Mouse (Mus musculus) MEL (cell line): ENCODE data around the gene Gne.

Experiments used
- CTCF ChIP-seq, 3 experiments: IDR thresholded peaks in 2 of 3; conservative IDR thresholded peaks in 1 of 3; 2 replicates each; pipeline ENCODE4 v1.5.1; 2011 to 2012; ENCODE audit warnings: low read length in 3 of 3, low read depth in 2 of 3, mild to moderate bottlenecking in 2 of 3, improper control_type of control experiment in 1 of 3, inconsistent platforms in 1 of 3, mixed read lengths in 1 of 3, moderate library complexity in 1 of 3; ENCODE audit not compliant: control insufficient read depth in 1 of 3, insufficient read depth in 1 of 3, poor library complexity in 1 of 3, severe bottlenecking in 1 of 3
- E2F4 ChIP-seq: IDR thresholded peaks from 2 replicates; pipeline ENCODE4 v1.6.1; 2011; ENCODE audit warnings: low read depth, low read length, improper control_type of control experiment, borderline replicate concordance
- POLR2A ChIP-seq, 2 experiments: IDR thresholded peaks; 2 replicates each; pipeline ENCODE4 v1.6.1; 2011 to 2012; ENCODE audit warnings: low read length in 2 of 2, mild to moderate bottlenecking in 2 of 2, control low read depth in 1 of 2, improper control_type of control experiment in 1 of 2, low read depth in 1 of 2, moderate library complexity in 1 of 2; ENCODE audit not compliant: control insufficient read depth in 1 of 2, insufficient read depth in 1 of 2, poor library complexity in 1 of 2
- SIN3A ChIP-seq: IDR thresholded peaks from 2 replicates; pipeline ENCODE4 v1.6.1; 2012; ENCODE audit warnings: low read length, improper control_type of control experiment, inconsistent platforms
- TAL1 ChIP-seq: IDR thresholded peaks from 2 replicates; pipeline ENCODE4 v1.6.1; 2012; ENCODE audit warnings: mild to moderate bottlenecking, inconsistent platforms, low read length, moderate library complexity, mixed read lengths
- USF1 ChIP-seq: IDR thresholded peaks from 2 replicates; pipeline ENCODE4 v1.6.1; 2014; ENCODE audit warnings: low read depth, mild to moderate bottlenecking, inconsistent platforms, low read length, improper control_type of control experiment, moderate library complexity

- no peak for TF ChIP-seq CTCF (IDR thresholded peaks at IDR 0.05 in 2 of 3, conservative IDR thresholded peaks at IDR 0.05 in 1 of 3; ENCODE audit: control insufficient read depth in 1 of 3, insufficient read depth in 1 of 3, low read depth in 2 of 3, low read length in 3 of 3, poor library complexity in 1 of 3, severe bottlenecking in 1 of 3)
- no peak for TF ChIP-seq TAL1
- no peak for TF ChIP-seq USF1
- TF ChIP-seq E2F4: no peak
- TF ChIP-seq SIN3A: no peak
- peak in 1 of 2 experiments; percentile 38; a peak in 1 of 4 replicates for TF ChIP-seq POLR2A (IDR thresholded peaks at IDR 0.05; ENCODE audit: control insufficient read depth in 1 of 2, insufficient read depth in 1 of 2, low read depth in 1 of 2, low read length in 2 of 2, poor library complexity in 1 of 2)
These were observed 73.1 kb downstream of the Gne start for GRCm38 (mm10) chr4:44010893-44011292.
